Mouse (Mus musculus) ES-CJ7 (cell line): ENCODE results near the gene Capg.

Source experiments
- DNase-seq: peaks from one replicate; pipeline ENCODE4 v3.0.0; 2011; ENCODE audit warnings: low read depth, low spot score

Capg gene

DNA sequence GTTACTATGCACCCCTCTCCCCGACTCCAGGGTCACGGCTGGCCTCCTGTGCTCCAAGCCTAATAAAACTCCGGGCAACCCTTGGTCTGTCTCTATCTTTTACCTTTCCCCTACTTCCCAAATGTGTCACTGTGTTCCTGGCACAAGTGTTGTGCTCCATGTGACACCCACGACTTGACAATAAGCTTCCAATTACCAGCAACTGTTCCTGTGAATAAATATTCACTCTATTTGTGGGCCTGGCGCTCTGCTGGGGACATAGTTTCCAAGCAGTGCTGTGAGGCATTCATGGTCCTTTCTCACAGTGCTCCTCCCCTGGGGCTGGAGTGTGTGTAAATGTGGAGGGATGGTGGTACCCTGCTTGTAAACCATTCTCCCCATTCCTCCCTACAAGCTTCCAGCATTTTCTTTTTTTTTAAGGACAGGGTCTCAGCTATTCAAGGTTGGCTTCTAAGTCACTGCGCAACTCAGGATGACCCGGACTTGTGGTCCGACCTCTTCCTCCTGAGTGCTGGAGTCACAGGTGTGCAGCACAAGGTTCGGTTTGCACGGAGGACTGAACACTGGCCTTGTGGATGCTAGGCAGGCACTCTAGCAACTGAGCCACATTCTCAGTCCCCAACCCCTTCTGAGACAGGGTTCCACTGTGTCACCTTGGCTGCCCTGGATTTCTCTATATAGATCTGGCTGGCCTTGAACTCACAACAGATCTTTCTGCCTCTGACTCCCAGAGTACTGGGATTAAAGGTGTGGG lies 26.6 kb downstream of the Capg start:
- DNase-seq, result no peak

GRCm38 (mm10) chr6:72571826-72572225 lies 27.6 kb downstream of the Capg start:
- no peak for DNase-seq

DNA sequence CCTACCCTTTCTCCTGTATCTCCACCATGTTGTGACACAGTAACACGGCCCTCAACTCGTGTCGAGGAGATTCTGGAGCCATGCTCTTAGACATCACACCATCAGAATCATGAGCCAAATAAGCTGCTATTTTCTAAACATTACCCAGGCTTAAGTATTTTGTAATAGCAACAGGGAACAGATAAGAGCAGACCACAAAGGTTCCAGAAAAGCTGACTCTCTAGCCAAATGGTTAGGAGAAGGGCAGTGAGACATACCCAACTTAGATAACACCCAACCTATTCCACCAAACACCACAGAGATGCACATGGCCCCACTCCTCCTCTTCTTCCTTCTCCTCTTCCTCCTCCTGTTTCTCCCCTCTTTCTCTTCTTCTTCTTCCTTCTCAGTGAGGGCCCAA lies 31.9 kb downstream of the Capg start:
- DNase-seq, result no peak

DNA sequence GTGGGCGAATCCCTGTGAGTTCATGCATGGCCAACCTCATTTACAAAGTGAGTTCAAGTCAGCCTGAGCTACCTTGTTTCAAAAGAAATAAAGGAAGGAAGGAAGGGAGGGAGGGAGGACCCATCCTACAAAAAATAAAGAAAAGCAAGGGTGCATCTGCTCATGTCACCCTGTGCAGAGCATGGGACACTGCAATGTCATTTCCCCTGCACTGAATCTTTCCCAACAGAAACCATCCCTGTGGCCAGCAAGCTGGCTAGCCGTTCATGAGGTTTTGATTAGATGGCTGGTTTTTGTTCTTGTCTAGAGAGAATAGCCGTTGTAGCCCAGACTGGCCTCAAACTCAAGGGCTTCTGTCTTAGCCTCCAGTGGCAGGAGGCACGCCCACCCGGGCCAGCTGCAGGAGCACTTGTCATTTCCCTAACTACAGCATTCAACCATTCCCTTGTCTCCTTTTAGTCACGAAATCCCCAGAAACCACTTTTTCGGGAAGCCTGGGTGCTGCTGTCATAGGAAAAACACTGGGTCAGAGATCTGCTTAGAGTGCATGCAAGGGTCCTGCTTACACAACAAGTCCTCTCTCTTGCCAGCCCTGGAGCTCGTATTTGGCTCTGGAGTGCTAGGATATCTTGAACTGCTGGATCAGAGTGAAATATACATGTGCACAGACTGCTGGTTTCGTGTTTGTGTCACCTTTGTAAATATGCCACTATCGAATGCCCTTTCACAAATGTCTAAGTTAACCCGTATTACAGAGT lies 37.6 kb downstream of the Capg start:
- DNase-seq, result no peak

DNA sequence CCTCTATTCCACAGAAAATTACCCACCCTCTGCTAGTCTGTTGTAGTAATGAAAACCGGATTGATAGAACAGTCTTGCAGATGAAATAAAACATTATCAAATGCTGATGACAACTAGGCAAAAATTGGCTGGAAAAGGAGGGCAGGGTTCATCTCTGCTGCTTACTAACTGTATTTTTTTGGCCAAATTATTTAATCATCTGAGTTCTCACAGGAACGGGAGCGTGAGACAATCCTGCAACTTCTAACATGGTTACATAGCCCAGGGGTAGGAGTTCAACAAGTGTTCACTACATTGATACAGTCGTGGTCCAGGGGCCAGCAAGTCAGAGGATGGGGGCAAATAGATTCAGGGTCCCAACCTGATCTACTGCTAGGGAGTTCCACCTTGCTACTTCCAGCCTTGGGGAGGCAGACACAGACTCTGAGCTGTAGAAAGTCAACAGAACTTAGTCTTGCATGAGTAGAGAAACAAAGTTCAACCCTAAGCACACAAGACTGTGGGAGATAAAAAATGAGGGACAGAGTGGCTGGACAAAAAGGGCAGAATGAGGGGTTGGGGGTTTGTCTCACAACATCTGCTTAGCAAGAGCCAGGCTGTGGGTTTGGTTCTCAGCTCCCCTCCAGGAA lies 39.1 kb downstream of the Capg start:
- DNase-seq, result no peak

- no peak for DNase-seq
These were observed 40.0 kb downstream of the Capg start for GRCm38 (mm10) chr6:72584154-72584553.

GRCm38 (mm10) chr6:72586701-72587100 lies 42.5 kb downstream of the Capg start:
- no peak for DNase-seq

GRCm38 (mm10) chr6:72588307-72588706 lies 44.1 kb downstream of the Capg start:
- no peak for DNase-seq

GRCm38 (mm10) chr6:72590111-72590510 lies 45.9 kb downstream of the Capg start:
- DNase-seq, result no peak

- no peak for DNase-seq
These were observed 49.0 kb downstream of the Capg start for GRCm38 (mm10) chr6:72593011-72593803.

- DNase-seq, result no peak
These were observed 49.7 kb downstream of the Capg start for GRCm38 (mm10) chr6:72593914-72594313.

GRCm38 (mm10) chr6:72597083-72597874 lies 53.1 kb downstream of the Capg start:
- no peak for DNase-seq

- DNase-seq, result peak; percentile 99
These were observed 54.0 kb downstream of the Capg start, which contains the start of the genes Elmod3 and Retsat for GRCm38 (mm10) chr6:72597956-72598753. Gene Elmod3 (minus strand): TSS chr6:72598413. Gene Retsat (plus strand): TSS chr6:72598475.

- no peak for DNase-seq
These were observed 54.8 kb downstream of the Capg start for GRCm38 (mm10) chr6:72598791-72599557.

DNA sequence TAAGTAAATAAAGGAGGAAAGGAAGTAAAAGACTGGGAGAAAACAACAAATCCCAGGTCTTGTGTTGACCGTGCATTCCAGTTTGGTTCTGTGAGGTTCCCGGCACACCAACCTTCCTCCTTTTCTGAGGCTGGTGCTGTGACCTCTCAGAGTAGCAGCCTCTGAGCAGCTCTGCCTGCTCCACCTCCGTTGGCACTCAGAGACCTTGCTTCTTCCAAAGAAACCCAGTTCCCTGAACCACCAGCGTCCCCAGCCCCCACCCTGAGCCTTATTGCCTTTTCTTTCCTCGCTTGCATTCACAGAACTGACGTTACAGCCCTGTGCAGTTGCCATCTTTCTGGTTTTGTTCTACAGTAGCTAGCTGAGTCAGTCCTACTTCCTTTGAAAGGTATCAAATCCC lies 56.0 kb downstream of the Capg start:
- no peak for DNase-seq

- DNase-seq, result no peak
These were observed 56.6 kb downstream of the Capg start for GRCm38 (mm10) chr6:72600771-72601170.

DNA sequence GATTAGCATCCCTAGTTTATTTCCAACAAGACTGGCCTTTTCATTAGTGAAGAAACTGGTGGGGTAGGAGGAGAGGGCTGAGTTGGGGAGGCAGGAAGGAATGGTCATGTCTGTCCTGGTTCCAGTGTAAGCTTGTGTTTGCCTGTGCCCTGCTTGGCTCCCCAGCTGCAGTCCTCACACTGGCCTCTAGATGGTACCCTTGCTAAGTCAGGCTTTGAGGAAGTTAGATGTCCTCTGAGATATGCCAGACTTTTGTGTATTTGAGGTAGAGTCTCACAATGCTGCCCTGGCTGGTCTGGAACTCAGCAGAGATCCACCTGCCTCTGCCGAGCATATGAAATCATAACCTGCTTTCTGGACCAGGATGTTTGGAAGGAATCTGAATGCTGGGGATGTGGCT lies 57.5 kb downstream of the Capg start:
- peak; percentile 83 for DNase-seq

DNA sequence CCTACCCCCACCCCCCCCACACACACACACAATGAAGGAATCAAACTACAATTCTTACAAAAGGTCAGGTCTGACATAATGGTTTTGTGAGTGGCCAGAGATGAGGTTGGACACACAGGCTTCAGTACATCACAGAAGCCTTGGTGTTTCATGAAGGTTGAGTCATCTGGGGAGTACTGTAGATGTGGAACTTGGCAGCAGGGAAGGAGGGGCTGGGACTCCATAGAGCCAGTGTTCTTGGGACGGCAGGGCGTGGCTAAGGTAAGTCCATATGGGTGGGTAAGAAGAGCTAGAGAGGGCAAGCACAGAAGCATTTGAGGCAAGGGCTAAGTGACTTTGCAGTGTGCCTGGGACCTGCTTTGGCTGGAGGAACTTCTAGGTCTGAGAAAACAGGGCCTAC lies 59.9 kb downstream of the Capg start:
- no peak for DNase-seq

DNA sequence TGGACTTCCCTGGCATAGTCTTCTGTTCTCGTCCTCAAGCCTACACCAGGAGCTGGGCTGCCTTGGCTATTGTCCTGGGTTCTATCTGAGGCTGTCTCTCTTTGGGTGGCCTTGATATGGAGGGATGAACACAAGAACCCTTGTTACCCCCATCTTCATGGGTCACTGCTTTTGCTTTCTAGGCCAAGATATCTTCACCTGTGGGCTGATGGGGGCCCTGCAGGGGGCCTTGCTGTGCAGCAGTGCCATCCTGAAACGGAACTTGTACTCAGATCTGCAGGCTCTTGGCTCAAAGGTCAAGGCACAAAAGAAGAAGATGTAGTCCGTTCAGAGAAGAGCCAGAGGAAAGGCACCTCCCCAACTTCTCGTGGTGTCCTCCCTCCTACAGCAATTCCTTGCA lies 62.9 kb downstream of the Capg start:
- DNase-seq, result no peak
